Mouse (Mus musculus) E14TG2a.4 (cell line): Measurements from ENCODE around the gene Aldh9a1.

Experiments
- H3K27me3 ChIP-seq: 2 replicates; pipeline ENCODE4 v1.6.1; 2014; ENCODE audit warnings: low read length, control low read depth; ENCODE audit not compliant: insufficient read depth
- H3K36me3 ChIP-seq: 2 replicates; pipeline ENCODE4 v1.6.1; 2014; ENCODE audit warnings: low read length, control low read depth; ENCODE audit not compliant: insufficient read depth
- H3K4me1 ChIP-seq: replicated peaks from 2 replicates; pipeline ENCODE4 v1.6.1; 2014; ENCODE audit warnings: low read depth, low read length, control low read depth
- H3K4me3 ChIP-seq: replicated peaks from 2 replicates; pipeline ENCODE4 v1.5.1; 2014; ENCODE audit warnings: mild to moderate bottlenecking, low read length
- H3K9me3 ChIP-seq: 2 replicates; pipeline ENCODE4 v1.6.1; 2014; ENCODE audit warnings: low read length, control low read depth
- CTCF ChIP-seq: conservative IDR thresholded peaks from 2 replicates; pipeline ENCODE4 v1.5.1; 2014; ENCODE audit warnings: low read length
- NANOG ChIP-seq: IDR thresholded peaks from 2 replicates; pipeline ENCODE4 v1.6.1; 2014; ENCODE audit warnings: borderline replicate concordance, low read length, mixed read lengths
- POU5F1 ChIP-seq: IDR thresholded peaks from 2 replicates; pipeline ENCODE4 v1.6.1; 2014; ENCODE audit warnings: low read length, borderline replicate concordance

Gene Aldh9a1

DNA sequence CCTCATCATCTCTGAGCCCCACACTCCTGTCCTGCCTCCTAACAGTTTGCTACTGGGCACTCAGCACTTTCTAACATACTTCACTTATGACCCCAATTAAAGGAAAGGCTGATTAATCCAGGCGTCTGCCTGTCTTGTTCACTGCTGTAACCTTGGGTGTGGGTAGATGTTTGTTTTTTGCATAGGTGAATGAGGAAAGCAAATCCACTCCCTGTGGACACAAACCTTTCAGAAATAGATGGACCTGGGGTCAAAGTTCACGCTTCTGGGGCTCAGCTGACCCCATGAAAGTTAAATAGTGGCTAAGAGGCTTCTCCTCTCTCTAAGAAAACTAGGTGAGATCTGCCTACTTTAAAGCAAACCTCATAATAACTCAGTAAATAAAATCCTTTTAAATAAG is 25.2 kb downstream of the Aldh9a1 start:
- peak overlapping the region; percentile 40; the same call in 1 of the 2 replicates for H3K4me3 ChIP-seq
- TF ChIP-seq POU5F1 = no peak
- no peak for TF ChIP-seq NANOG
- TF ChIP-seq CTCF = no peak
- peaks cover 5% of the 10 kb centered on the region; the same call in 1 of the 2 replicates for H3K36me3 ChIP-seq
- H3K9me3 ChIP-seq = no peaks in the 10 kb centered on the region
- H3K27me3 ChIP-seq = peaks cover 20% of the 10 kb centered on the region
- H3K4me1 ChIP-seq = peaks cover 53% of the 10 kb centered on the region

DNA sequence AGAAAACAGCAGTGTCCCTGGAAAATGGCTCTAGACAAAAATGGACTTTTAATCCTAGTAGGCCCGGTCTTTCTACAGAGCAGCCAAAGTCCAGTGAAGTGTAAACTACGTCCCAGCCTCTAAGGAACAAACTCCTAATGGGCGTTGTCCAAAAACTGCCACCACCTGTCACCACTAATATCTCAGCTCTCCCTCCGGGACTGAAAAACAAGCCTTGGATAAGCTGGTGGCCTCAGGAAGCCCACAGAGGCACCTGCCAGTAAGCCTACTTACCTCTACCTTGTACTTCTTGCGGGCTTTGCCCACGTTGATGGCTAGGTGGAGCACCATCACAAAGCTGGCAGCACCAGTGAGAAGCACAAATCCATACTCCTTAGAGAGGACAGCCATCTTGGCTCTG is 28.2 kb downstream of the Aldh9a1 start:
- peaks cover 70% of the 10 kb centered on the region for H3K4me1 ChIP-seq
- H3K4me3 ChIP-seq = no peak overlapping the region
- H3K9me3 ChIP-seq = no peaks in the 10 kb centered on the region
- H3K27me3 ChIP-seq = peaks cover 15% of the 10 kb centered on the region
- H3K36me3 ChIP-seq = 0 out of 2 replicates have a peak, but pooled peaks cover 5% of the 10 kb centered on the region
- TF ChIP-seq POU5F1 = no peak
- TF ChIP-seq NANOG = no peak
- no peak for TF ChIP-seq CTCF

DNA sequence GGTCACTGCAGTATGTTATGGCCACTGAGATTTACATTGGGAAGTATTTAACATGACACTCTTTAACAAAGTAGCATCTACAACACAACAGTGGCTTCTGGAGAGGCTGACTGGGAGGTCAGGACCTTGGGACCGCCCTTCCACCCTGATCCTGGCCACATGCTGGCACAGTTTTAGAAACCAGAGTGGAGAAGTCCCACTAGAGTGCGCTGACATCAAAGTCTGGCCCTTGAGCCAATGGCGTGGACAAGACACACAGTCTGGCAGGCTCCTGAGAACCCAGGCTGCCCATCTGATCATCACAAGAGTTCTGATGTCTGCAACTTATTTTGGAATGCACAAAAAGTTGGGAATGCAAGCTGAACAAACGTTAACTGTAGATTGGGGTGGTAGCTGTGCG is 30.0 kb downstream of the Aldh9a1 start:
- TF ChIP-seq CTCF (no peak), POU5F1 (no peak), NANOG (no peak)
- H3K4me1 ChIP-seq = peaks cover 72% of the 10 kb centered on the region
- peaks cover 13% of the 10 kb centered on the region for H3K27me3 ChIP-seq

DNA sequence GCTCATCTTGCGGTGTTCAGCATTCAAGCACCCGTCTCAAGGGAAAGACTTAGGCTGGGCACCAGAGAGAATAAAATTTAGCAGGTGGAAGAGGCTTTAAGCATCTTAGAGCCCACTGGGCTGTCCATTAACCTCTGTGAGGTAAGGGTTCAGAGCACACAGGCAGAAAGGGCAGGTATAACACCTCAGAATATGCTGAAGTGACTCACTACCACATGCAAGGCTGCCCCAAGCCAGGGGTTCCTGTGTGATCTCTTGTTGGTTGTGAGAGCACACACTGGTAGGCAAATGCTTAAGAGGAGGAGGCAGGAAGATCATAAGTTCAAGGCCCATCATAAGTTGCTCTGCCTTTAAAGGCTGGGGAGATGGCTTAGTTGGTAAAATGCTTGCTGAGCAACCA is 30.4 kb downstream of the Aldh9a1 start:
- Histone ChIP-seq H3K36me3 (0 out of 2 replicates have a peak, but pooled peaks cover 5% of the 10 kb centered on the region), H3K27me3 (peaks cover 10% of the 10 kb centered on the region; the same call in 1 of the 2 replicates), H3K4me1 (peaks cover 67% of the 10 kb centered on the region), H3K9me3 (no peaks in the 10 kb centered on the region), H3K4me3 (no peak overlapping the region)
- TF ChIP-seq POU5F1 (no peak), CTCF (no peak), NANOG (no peak)

More for the DNA sequence above, 30.0 kb downstream of the Aldh9a1 start:
- no peaks in the 10 kb centered on the region for H3K9me3 ChIP-seq
- H3K4me3 ChIP-seq = no peak overlapping the region
- 0 out of 2 replicates have a peak, but pooled peaks cover 5% of the 10 kb centered on the region for H3K36me3 ChIP-seq

DNA sequence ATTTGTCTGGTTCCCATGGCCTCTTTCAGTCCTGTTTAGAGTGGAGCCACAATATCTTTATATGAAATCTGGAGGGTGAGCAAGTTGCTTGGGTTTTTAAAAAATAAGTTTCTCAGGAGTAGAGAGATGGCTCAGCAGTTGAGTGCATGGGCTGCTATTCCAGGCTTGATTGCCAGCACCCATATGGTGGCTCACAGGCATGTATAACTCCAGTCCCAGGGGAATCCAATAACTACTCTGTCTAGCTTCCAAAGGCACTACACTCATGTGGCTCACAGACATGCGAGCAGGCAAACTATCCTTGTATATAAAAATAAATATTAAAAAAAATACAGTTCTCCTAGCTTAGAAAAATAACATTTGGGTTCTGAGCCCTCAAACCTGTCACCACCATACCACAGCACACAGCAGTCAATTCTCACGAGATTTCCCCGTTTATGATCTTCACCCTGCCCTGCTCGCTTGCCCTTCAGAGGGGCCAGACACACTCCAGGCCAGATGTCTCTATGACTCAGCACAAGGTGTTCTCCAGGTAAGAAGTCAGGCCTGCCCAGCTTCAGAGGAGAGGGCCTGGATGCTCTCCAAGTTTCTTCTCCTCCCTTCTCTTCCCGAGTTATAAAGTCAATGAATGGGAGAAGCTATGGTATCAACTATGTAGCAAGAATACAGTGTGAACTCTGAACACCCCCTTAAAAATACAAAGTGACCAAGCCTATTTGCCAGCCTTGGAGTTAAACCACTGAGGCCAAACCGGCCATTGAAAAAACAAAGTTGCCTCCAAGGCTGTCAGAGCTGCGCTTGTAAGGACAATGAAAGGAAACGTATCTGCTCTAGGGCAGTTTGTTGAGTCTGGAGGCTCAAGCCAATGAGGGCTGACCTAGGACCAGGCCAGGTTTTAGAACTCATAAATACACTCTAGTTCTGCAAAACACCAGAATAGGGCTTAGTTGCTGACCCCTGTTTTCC is 31.5 kb downstream of the Aldh9a1 start:
- Histone ChIP-seq H3K4me1 (peaks cover 65% of the 10 kb centered on the region), H3K9me3 (no peaks in the 10 kb centered on the region), H3K4me3 (no peak overlapping the region), H3K27me3 (0 out of 2 replicates have a peak, but pooled peaks cover 5% of the 10 kb centered on the region), H3K36me3 (0 out of 2 replicates have a peak, but pooled peaks cover 2% of the 10 kb centered on the region)
- TF ChIP-seq CTCF = no peak
- no peak for TF ChIP-seq NANOG
- no peak for TF ChIP-seq POU5F1

DNA sequence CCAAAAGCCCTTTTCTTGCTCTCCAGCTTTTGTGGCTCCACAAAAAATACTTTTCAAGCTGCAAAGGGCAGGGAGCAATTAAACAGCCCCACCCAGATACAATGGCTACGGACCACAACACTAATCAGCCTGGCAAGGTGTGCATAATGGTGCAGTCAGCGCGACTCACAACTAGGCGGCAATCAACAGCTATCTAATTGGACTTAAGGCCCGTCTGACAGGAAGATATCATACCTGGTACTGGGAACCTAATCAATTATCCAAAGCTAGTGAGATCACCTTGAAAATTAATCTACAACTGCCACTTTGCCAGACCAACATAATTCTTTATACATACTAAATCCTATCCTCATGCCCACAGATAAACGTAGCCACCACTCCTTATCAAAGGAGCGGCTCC is 32.5 kb downstream of the Aldh9a1 start:
- H3K9me3 ChIP-seq = no peaks in the 10 kb centered on the region
- no peak for TF ChIP-seq POU5F1
- TF ChIP-seq CTCF = no peak
- 0 out of 2 replicates have a peak, but pooled peaks cover 6% of the 10 kb centered on the region for H3K27me3 ChIP-seq
- H3K4me3 ChIP-seq = no peak overlapping the region
- peaks cover 62% of the 10 kb centered on the region for H3K4me1 ChIP-seq
- H3K36me3 ChIP-seq = no peaks in the 10 kb centered on the region

DNA sequence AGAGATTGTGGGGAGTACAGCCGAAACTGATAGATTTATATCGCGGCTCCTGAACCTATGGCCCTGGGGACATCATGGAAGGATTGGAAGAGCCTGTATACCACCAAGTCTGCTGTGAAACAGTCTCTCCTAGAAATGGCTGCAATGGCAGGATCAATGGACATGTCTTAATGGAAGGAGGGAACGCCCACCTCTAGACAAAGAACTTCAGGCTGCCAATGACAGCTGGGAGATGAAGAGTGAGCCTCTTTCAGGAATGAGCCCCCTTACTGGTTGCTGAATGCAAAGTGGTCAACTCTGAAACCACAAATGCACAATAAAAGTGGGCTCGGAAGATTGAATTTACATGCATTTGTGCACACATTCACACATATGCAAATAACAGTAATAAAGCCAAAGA is 33.0 kb downstream of the Aldh9a1 start:
- TF ChIP-seq CTCF (no peak), NANOG (no peak), POU5F1 (no peak)
- H3K4me1 ChIP-seq = peaks cover 57% of the 10 kb centered on the region

DNA sequence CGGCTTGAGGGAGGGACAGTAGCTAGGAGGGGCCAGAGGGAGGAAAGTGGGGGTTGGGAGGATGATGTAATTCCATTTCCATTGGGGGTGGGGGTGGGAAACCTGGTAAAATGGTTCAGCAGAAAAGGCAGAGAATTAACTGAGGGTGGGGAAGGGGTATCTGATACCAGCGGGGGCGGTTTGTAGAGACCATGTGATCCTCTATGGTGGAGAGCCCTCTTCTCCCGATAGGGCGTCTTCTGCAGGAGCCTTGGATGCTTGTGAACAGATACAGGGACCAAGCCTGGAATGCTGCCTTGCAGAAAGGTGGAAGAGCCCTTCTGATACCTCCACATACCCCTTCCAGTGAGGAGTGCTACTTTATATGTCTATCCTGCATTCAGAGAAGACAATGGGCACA is 33.4 kb downstream of the Aldh9a1 start:
- Histone ChIP-seq H3K36me3 (no peaks in the 10 kb centered on the region), H3K4me3 (no peak overlapping the region), H3K9me3 (no peaks in the 10 kb centered on the region), H3K27me3 (0 out of 2 replicates have a peak, but pooled peaks cover 7% of the 10 kb centered on the region), H3K4me1 (peaks cover 53% of the 10 kb centered on the region)
- TF ChIP-seq POU5F1 (no peak), NANOG (no peak), CTCF (no peak)

More for the DNA sequence above, 33.0 kb downstream of the Aldh9a1 start:
- H3K36me3 ChIP-seq = no peaks in the 10 kb centered on the region
- H3K9me3 ChIP-seq = no peaks in the 10 kb centered on the region
- H3K27me3 ChIP-seq = 0 out of 2 replicates have a peak, but pooled peaks cover 7% of the 10 kb centered on the region
- no peak overlapping the region for H3K4me3 ChIP-seq
